Mouse (Mus musculus): ENCODE measurements at regions not wholly inside any gene's neighbourhood (a gene's known extent, or its start where the extent isn't known, plus 50 kb on each side); places are given as distances from the start of the nearest gene placed in this dataset.

DNA sequence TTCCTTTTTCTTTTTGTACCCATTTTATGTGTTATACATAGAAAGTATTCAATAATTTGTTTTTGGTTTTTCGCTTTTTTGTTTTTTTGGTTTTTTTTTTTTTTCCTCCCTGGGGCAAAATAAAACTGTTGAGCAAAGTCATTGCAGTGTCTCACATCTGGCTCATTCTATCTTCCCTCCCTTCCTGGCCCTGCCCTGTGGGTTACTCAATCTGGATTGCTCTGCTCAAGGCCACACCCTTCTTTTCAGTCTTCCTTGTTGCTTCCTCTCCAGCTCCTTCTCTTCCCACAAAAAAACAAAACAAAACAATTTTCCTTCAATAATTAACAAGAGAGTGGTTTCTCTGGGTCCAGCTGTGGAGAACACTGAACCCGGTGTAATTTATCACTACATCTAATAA, 113.2 kb downstream of the Mfap3l start:
- TF ChIP-seq MAX (IDR thresholded peaks at IDR 0.05; ENCODE audit: low read depth) (no peak), USF1 (IDR thresholded peaks at IDR 0.05; ENCODE audit: low read depth) (no peak), POLR2A (IDR thresholded peaks at IDR 0.05; ENCODE audit: insufficient read length, low read depth) (no peak), MYOG (IDR thresholded peaks at IDR 0.05; ENCODE audit: control insufficient read depth in 1 of 3, insufficient read depth in 1 of 3, insufficient read length in 2 of 3, low read depth in 2 of 3) (no peak), POLR2AphosphoS2 (IDR thresholded peaks at IDR 0.05; ENCODE audit: insufficient read length, low read depth) (no peak), MYOD1 (IDR thresholded peaks at IDR 0.05; ENCODE audit: control insufficient read depth in 1 of 3, insufficient read length in 2 of 3, low read depth in 2 of 3) (no peak), E2F4 (IDR thresholded peaks at IDR 0.05; ENCODE audit: insufficient read depth) (no peak)
